Comparison of ENCODE assay signal across 9 mouse cellular contexts in the genomic region with DNA sequence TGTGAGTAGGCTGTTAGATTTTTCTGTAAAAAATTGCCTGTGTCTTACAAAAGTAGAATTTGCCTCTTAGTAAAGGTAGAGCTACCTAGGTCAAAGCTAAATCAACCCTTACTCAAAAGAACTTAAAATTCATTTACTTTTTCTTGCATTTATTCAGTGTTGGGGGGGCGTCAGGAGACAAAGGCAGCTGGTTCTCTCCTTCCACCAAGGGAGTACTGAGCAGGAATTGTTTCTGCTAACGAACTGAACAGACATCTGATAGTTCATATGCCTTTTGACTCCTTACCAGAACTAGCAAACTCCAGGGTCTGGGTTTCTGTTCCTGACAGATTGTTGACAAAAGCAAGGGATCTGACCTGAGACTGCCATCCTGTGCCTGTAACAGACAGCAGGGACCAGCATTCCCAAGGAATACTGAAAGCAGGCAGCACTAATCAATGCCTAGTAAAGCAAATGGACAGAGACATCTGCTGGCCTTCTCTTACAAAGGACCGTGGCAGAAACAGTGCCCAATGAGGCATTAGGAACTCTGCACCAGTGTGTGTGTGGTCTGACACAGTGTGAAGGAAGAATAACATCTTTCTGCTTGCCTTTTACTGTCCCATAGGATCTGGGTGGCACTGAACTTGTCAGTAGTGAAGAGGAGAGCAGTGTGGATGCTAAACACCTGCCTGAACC.
DNase-seq lines count a peak whose midpoint lies in the region; ATAC-seq and TF ChIP-seq lines count a peak whose summit lies in the region.
"Had no signal": no experiment of that assay in that cellular context is flagged by ENCODE, and none has a peak within 500 bp of the region (broad histone marks: within the 10 kb centered on the region; RNA-seq: fewer than 3 reads in every experiment).

No protein-coding gene starts in this region.

- 23% methylated on average over 3 of the region's 3 CpGs for WGBS in kidney, postnatal 0 days
- WGBS in kidney, adult 2 months: 54% methylated on average over 3 of the region's 3 CpGs
- 31% methylated on average over 3 of the region's 3 CpGs for WGBS in hindbrain, embryonic 16.5 days
- 27% methylated on average over 3 of the region's 3 CpGs for WGBS in neural tube, embryonic 15.5 days

- TF ChIP-seq CTCF in kidney, postnatal 0 days (IDR thresholded peaks at IDR 0.05; ENCODE audit: low read depth): 0 out of 2 replicates have a peak, but pooled peaks have one; percentile 12
- no peak for TF ChIP-seq CTCF in kidney, adult 2 months (conservative IDR thresholded peaks at IDR 0.05; ENCODE audit: insufficient read depth, insufficient read length, low read depth, low read length)

- no peak overlapping the region for H3K4me3 ChIP-seq in kidney, postnatal 0 days (replicated peaks; ENCODE audit: low read depth, low read length)
- H3K4me3 ChIP-seq in kidney, adult 2 months (ENCODE audit: insufficient read depth, low read depth, low read length): no peak overlapping the region
- no peak overlapping the region for H3K4me3 ChIP-seq in hindbrain, embryonic 16.5 days (ENCODE audit: low read length)
- no peak overlapping the region for H3K4me3 ChIP-seq in neural tube, embryonic 15.5 days (replicated peaks)
- H3K4me3 ChIP-seq: liver, embryonic 13.5 days had no signal

- H3K9ac ChIP-seq in kidney, postnatal 0 days (ENCODE audit: low read depth, low read length): no peak overlapping the region
- H3K9ac ChIP-seq in hindbrain, embryonic 16.5 days (ENCODE audit: low read depth, low read length): no peak overlapping the region
- H3K9ac ChIP-seq in neural tube, embryonic 15.5 days (replicated peaks): no peak overlapping the region
- H3K9ac ChIP-seq: liver, embryonic 13.5 days had no signal

- no peaks in the 10 kb centered on the region for H3K36me3 ChIP-seq in kidney, postnatal 0 days (ENCODE audit: insufficient read depth, low read length)
- H3K36me3 ChIP-seq in kidney, adult 2 months (ENCODE audit: control insufficient read depth, insufficient read depth, low read length): peaks cover 2% of the 10 kb centered on the region; the same call in 1 of the 2 replicates
- H3K36me3 ChIP-seq in hindbrain, embryonic 16.5 days (ENCODE audit: control insufficient read depth, insufficient read depth, low read length): no peaks in the 10 kb centered on the region
- H3K36me3 ChIP-seq in neural tube, embryonic 15.5 days: no peaks in the 10 kb centered on the region
- H3K36me3 ChIP-seq: liver, embryonic 13.5 days had no signal

- H3K4me1 ChIP-seq in kidney, postnatal 0 days (replicated peaks; ENCODE audit: insufficient read depth, low read length): no peaks in the 10 kb centered on the region
- no peaks in the 10 kb centered on the region for H3K4me1 ChIP-seq in kidney, adult 2 months (ENCODE audit: control insufficient read depth, insufficient read depth, low read length)
- H3K4me1 ChIP-seq in hindbrain, embryonic 16.5 days (ENCODE audit: control insufficient read depth, insufficient read depth, low read depth, low read length): peaks cover 4% of the 10 kb centered on the region
- 0 out of 2 replicates have a peak, but pooled peaks cover 4% of the 10 kb centered on the region for H3K4me1 ChIP-seq in neural tube, embryonic 15.5 days
- H3K4me1 ChIP-seq: liver, embryonic 13.5 days had no signal

- no peaks in the 10 kb centered on the region for H3K27me3 ChIP-seq in kidney, postnatal 0 days (ENCODE audit: insufficient read depth, low read length)
- no peaks in the 10 kb centered on the region for H3K27me3 ChIP-seq in kidney, adult 2 months (replicated peaks; ENCODE audit: control insufficient read depth, insufficient read depth, low read length)
- no peaks in the 10 kb centered on the region for H3K27me3 ChIP-seq in hindbrain, embryonic 16.5 days (replicated peaks; ENCODE audit: control insufficient read depth, insufficient read depth, low read length)
- H3K27me3 ChIP-seq in neural tube, embryonic 15.5 days (replicated peaks): no peaks in the 10 kb centered on the region
- H3K27me3 ChIP-seq: liver, embryonic 13.5 days had no signal

- peak; percentile 24 for DNase-seq in kidney, postnatal 0 days (ENCODE audit: low spot score)
- DNase-seq in kidney, adult 2 months: no peak
- DNase-seq in embryo, embryonic 9.5 days (ENCODE audit: extremely low spot score): peak; percentile 16
- no peak for DNase-seq in adrenal gland, adult (ENCODE audit: inconsistent age in 2 of 2, low spot score in 1 of 2)
- DNase-seq in adrenal gland, adult 8-10 months: no peak
- no peak for DNase-seq in ovary, postnatal 10 days (ENCODE audit: low spot score)
- DNase-seq: liver, embryonic 13.5 days had no signal

- no peak overlapping the region for H3K27ac ChIP-seq in kidney, postnatal 0 days
- no peak overlapping the region for H3K27ac ChIP-seq in kidney, adult 2 months (ENCODE audit: insufficient read depth, low read depth, low read length)
- no peak overlapping the region for H3K27ac ChIP-seq in hindbrain, embryonic 16.5 days (ENCODE audit: low read depth, low read length)
- H3K27ac ChIP-seq in neural tube, embryonic 15.5 days (replicated peaks): no peak overlapping the region
- H3K27ac ChIP-seq: liver, embryonic 13.5 days had no signal

- ATAC-seq in kidney, postnatal 0 days (replicated peaks; ENCODE audit: low FRiP score, low read depth): no peak; the same call in 1 of the 2 replicates
- peak; percentile 64 for ATAC-seq in hindbrain, embryonic 16.5 days
- ATAC-seq in neural tube, embryonic 15.5 days (ENCODE audit: low FRiP score): peak; percentile 57

- no peak for TF ChIP-seq POLR2A in kidney, adult 2 months (IDR thresholded peaks at IDR 0.05; ENCODE audit: low read depth, low read length)

- H3K4me2 ChIP-seq in kidney, postnatal 0 days (ENCODE audit: low read length): no peak overlapping the region
- no peak overlapping the region for H3K4me2 ChIP-seq in hindbrain, embryonic 16.5 days (ENCODE audit: low read length)
- H3K4me2 ChIP-seq in neural tube, embryonic 15.5 days: no peak overlapping the region
- H3K4me2 ChIP-seq: liver, embryonic 13.5 days had no signal

- H3K9me3 ChIP-seq in kidney, postnatal 0 days (replicated peaks; ENCODE audit: low read length): no peaks in the 10 kb centered on the region
- no peaks in the 10 kb centered on the region for H3K9me3 ChIP-seq in hindbrain, embryonic 16.5 days (ENCODE audit: control insufficient read depth, low read length)
- no peaks in the 10 kb centered on the region for H3K9me3 ChIP-seq in neural tube, embryonic 15.5 days (replicated peaks)
- H3K9me3 ChIP-seq: liver, embryonic 13.5 days had no signal

Comparison
In these comparisons a context has a peak if more than half of its experiments do, and no peak if none do; other contexts are left out.
1. DNase-seq: peak in kidney, postnatal 0 days (single experiment) and embryo, embryonic 9.5 days (single experiment); none in kidney, adult 2 months (single experiment), adrenal gland, adult (0 of 2), adrenal gland, adult 8-10 months (single experiment) and ovary, postnatal 10 days (single experiment).